Mouse (Mus musculus): ENCODE data around the gene Wdr54. TPM values are rescaled to one million over a fixed set of nuclear protein-coding genes. Genes with fewer than 3 reads are reported as not detected.

Gene Wdr54
- polyA plus RNA-seq, 1 experiment from 2014 or later = 21.7 TPM

GRCm38 (mm10) chr6:83116373-83117164 is 39.6 kb downstream of the Wdr54 start:
- Histone ChIP-seq H3K27me3 (replicated peaks; ENCODE audit: control insufficient read depth, insufficient read depth, low read length) (no peaks in the 10 kb centered on the region), H3K36me3 (ENCODE audit: control insufficient read depth, insufficient read depth) (peaks cover 13% of the 10 kb centered on the region; the same call in 1 of the 2 replicates), H3K27ac (ENCODE audit: low read length) (no peak overlapping the region), H3K9ac (replicated peaks; ENCODE audit: low read depth, low read length) (peak overlapping the region; percentile 94), H3K4me2 (ENCODE audit: low read length) (peak overlapping the region; percentile 97), H3K9me3 (ENCODE audit: control insufficient read depth, low read length) (no peaks in the 10 kb centered on the region), H3K4me3 (replicated peaks; ENCODE audit: low read length) (peak overlapping the region; percentile 90), H3K4me1 (replicated peaks; ENCODE audit: control insufficient read depth, insufficient read depth, low read length) (peaks cover 37% of the 10 kb centered on the region)
- 80% methylated on average over 11 of the region's 11 CpGs for WGBS
- no peak for ATAC-seq

GRCm38 (mm10) chr6:83115682-83116372 is 40.4 kb downstream of the Wdr54 start:
- Histone ChIP-seq H3K27ac (ENCODE audit: low read length) (peak overlapping the region; percentile 71), H3K4me3 (replicated peaks; ENCODE audit: low read length) (peak overlapping the region; percentile 90), H3K9ac (replicated peaks; ENCODE audit: low read depth, low read length) (peak overlapping the region; percentile 94), H3K4me2 (ENCODE audit: low read length) (peak overlapping the region; percentile 97), H3K36me3 (ENCODE audit: control insufficient read depth, insufficient read depth) (peaks cover 13% of the 10 kb centered on the region; the same call in 1 of the 2 replicates), H3K27me3 (replicated peaks; ENCODE audit: control insufficient read depth, insufficient read depth, low read length) (no peaks in the 10 kb centered on the region), H3K9me3 (ENCODE audit: control insufficient read depth, low read length) (no peaks in the 10 kb centered on the region), H3K4me1 (replicated peaks; ENCODE audit: control insufficient read depth, insufficient read depth, low read length) (peaks cover 37% of the 10 kb centered on the region)
- ATAC-seq = peak; percentile 19
- WGBS = 2% methylated on average over 36 of the region's 48 CpGs

GRCm38 (mm10) chr6:83115011-83115671 is 41.1 kb downstream of the Wdr54 start, which contains the start of gene Mogs:
Gene Mogs (plus strand): TSS chr6:83115496.
- peak within 1 kb of the TSS; percentile 94 for H3K9ac ChIP-seq (replicated peaks; ENCODE audit: low read depth, low read length)
- peaks cover 34% of the 10 kb centered on the region for H3K4me1 ChIP-seq (replicated peaks; ENCODE audit: control insufficient read depth, insufficient read depth, low read length)
- peak within 1 kb of the TSS; percentile 90 for H3K4me3 ChIP-seq (replicated peaks; ENCODE audit: low read length)
- peak within 1 kb of the TSS; percentile 71 for H3K27ac ChIP-seq (ENCODE audit: low read length)
- H3K36me3 ChIP-seq (ENCODE audit: control insufficient read depth, insufficient read depth) = peaks cover 13% of the 10 kb centered on the region; the same call in 1 of the 2 replicates
- no peaks in the 10 kb centered on the region for H3K27me3 ChIP-seq (replicated peaks; ENCODE audit: control insufficient read depth, insufficient read depth, low read length)
- WGBS = under 1% methylated on average over 55 of the region's 58 CpGs
- ATAC-seq = peak; percentile 87
- H3K4me2 ChIP-seq (ENCODE audit: low read length) = peak within 1 kb of the TSS; percentile 97
- no peaks in the 10 kb centered on the region for H3K9me3 ChIP-seq (ENCODE audit: control insufficient read depth, low read length)

GRCm38 (mm10) chr6:83111510-83112136 is 44.6 kb downstream of the Wdr54 start:
- no peak overlapping the region for H3K9ac ChIP-seq (replicated peaks; ENCODE audit: low read depth, low read length)
- H3K27ac ChIP-seq (ENCODE audit: low read length) = no peak overlapping the region
- no peaks in the 10 kb centered on the region for H3K9me3 ChIP-seq (ENCODE audit: control insufficient read depth, low read length)
- H3K36me3 ChIP-seq (ENCODE audit: control insufficient read depth, insufficient read depth) = no peaks in the 10 kb centered on the region
- peaks cover 36% of the 10 kb centered on the region for H3K4me1 ChIP-seq (replicated peaks; ENCODE audit: control insufficient read depth, insufficient read depth, low read length)
- no peak for ATAC-seq
- no peaks in the 10 kb centered on the region for H3K27me3 ChIP-seq (replicated peaks; ENCODE audit: control insufficient read depth, insufficient read depth, low read length)
- H3K4me2 ChIP-seq (ENCODE audit: low read length) = no peak overlapping the region
- no peak overlapping the region for H3K4me3 ChIP-seq (replicated peaks; ENCODE audit: low read length)
- WGBS = 94% methylated on average over 4 of the region's 4 CpGs

GRCm38 (mm10) chr6:83108762-83109668 is 47.2 kb downstream of the Wdr54 start, which contains the start of gene Mrpl53:
Gene Mrpl53 (plus strand): TSS chr6:83109040.
- peaks cover 20% of the 10 kb centered on the region for H3K4me1 ChIP-seq (replicated peaks; ENCODE audit: control insufficient read depth, insufficient read depth, low read length)
- ATAC-seq = peak; percentile 79
- H3K27me3 ChIP-seq (replicated peaks; ENCODE audit: control insufficient read depth, insufficient read depth, low read length) = no peaks in the 10 kb centered on the region
- H3K9ac ChIP-seq (replicated peaks; ENCODE audit: low read depth, low read length) = peak within 1 kb of the TSS; percentile 93
- no peaks in the 10 kb centered on the region for H3K36me3 ChIP-seq (ENCODE audit: control insufficient read depth, insufficient read depth)
- WGBS = under 1% methylated on average over 76 of the region's 76 CpGs
- peak within 1 kb of the TSS; percentile 72 for H3K27ac ChIP-seq (ENCODE audit: low read length)
- peak within 1 kb of the TSS; percentile 96 for H3K4me2 ChIP-seq (ENCODE audit: low read length)
- peak within 1 kb of the TSS; percentile 96 for H3K4me3 ChIP-seq (replicated peaks; ENCODE audit: low read length)
- no peaks in the 10 kb centered on the region for H3K9me3 ChIP-seq (ENCODE audit: control insufficient read depth, low read length)

GRCm38 (mm10) chr6:83107566-83108400 is 48.4 kb downstream of the Wdr54 start:
- 32% methylated on average over 12 of the region's 13 CpGs for WGBS
- peak overlapping the region; percentile 96 for H3K4me3 ChIP-seq (replicated peaks; ENCODE audit: low read length)

GRCm38 (mm10) chr6:83104158-83104557 is 52.0 kb downstream of the Wdr54 start:
- ATAC-seq = peak; percentile 51
- Histone ChIP-seq H3K36me3 (ENCODE audit: control insufficient read depth, insufficient read depth) (no peaks in the 10 kb centered on the region), H3K4me3 (replicated peaks; ENCODE audit: low read length) (no peak overlapping the region), H3K4me2 (ENCODE audit: low read length) (no peak overlapping the region), H3K4me1 (replicated peaks; ENCODE audit: control insufficient read depth, insufficient read depth, low read length) (peaks cover 28% of the 10 kb centered on the region), H3K9me3 (ENCODE audit: control insufficient read depth, low read length) (no peaks in the 10 kb centered on the region), H3K27ac (ENCODE audit: low read length) (no peak overlapping the region), H3K9ac (replicated peaks; ENCODE audit: low read depth, low read length) (no peak overlapping the region), H3K27me3 (replicated peaks; ENCODE audit: control insufficient read depth, insufficient read depth, low read length) (peaks cover 4% of the 10 kb centered on the region; the same call in 1 of the 2 replicates)
- 50% methylated on average over 4 of the region's 4 CpGs for WGBS

More at GRCm38 (mm10) chr6:83107566-83108400, 48.4 kb downstream of the Wdr54 start:
- no peaks in the 10 kb centered on the region for H3K9me3 ChIP-seq (ENCODE audit: control insufficient read depth, low read length)
- no peaks in the 10 kb centered on the region for H3K27me3 ChIP-seq (replicated peaks; ENCODE audit: control insufficient read depth, insufficient read depth, low read length)
- peak overlapping the region; percentile 72; the same call in 1 of the 2 replicates for H3K27ac ChIP-seq (ENCODE audit: low read length)
- H3K4me1 ChIP-seq (replicated peaks; ENCODE audit: control insufficient read depth, insufficient read depth, low read length) = peaks cover 28% of the 10 kb centered on the region
- peak overlapping the region; percentile 96 for H3K4me2 ChIP-seq (ENCODE audit: low read length)
- ATAC-seq = no peak
- peak overlapping the region; percentile 93; the same call in 1 of the 2 replicates for H3K9ac ChIP-seq (replicated peaks; ENCODE audit: low read depth, low read length)
- no peaks in the 10 kb centered on the region for H3K36me3 ChIP-seq (ENCODE audit: control insufficient read depth, insufficient read depth)
